In genomic region chr5:130919969-130920368, GRCm38 (mm10) we compare ENCODE assay signal across 23 mouse cellular contexts.
DNase-seq lines count a peak whose midpoint lies in the region; ATAC-seq and TF ChIP-seq lines count a peak whose summit lies in the region.
"Had no signal": no experiment of that assay in that cellular context is flagged by ENCODE, and none has a peak within 500 bp of the region (broad histone marks: within the 10 kb centered on the region; RNA-seq: fewer than 3 reads in every experiment).

No protein-coding gene starts in this region.

- WGBS in kidney, postnatal 0 days: 94% methylated on average over 7 of the region's 7 CpGs
- WGBS in stomach, postnatal 0 days: 92% methylated on average over 7 of the region's 7 CpGs
- WGBS in forebrain, postnatal 0 days: 93% methylated on average over 7 of the region's 7 CpGs

- no peak for TF ChIP-seq EP300 in MEL (IDR thresholded peaks at IDR 0.05; ENCODE audit: low read depth in 1 of 2, low read length in 2 of 2)
- no peak for TF ChIP-seq EP300 in stomach, postnatal 0 days (optimal IDR thresholded peaks at IDR 0.05)

- no peak overlapping the region for H3K27ac ChIP-seq in kidney, postnatal 0 days
- no peak overlapping the region for H3K27ac ChIP-seq in MEL (ENCODE audit: control insufficient read depth, low read depth, low read length)
- no peak overlapping the region for H3K27ac ChIP-seq in stomach, postnatal 0 days (replicated peaks)
- no peak overlapping the region for H3K27ac ChIP-seq in forebrain, postnatal 0 days (ENCODE audit: low read depth, low read length)
- H3K27ac ChIP-seq: embryonic facial prominence, embryonic 12.5 days; forebrain, embryonic 15.5 days; heart, adult 2 months; hindbrain, embryonic 10.5 days; hindbrain, embryonic 14.5 days; intestine, embryonic 15.5 days had no signal

- no peak overlapping the region for H3K9ac ChIP-seq in kidney, postnatal 0 days (ENCODE audit: low read depth, low read length)
- no peak overlapping the region for H3K9ac ChIP-seq in MEL (ENCODE audit: control insufficient read depth, low read depth, low read length, poor library complexity, severe bottlenecking)
- no peak overlapping the region for H3K9ac ChIP-seq in stomach, postnatal 0 days (ENCODE audit: low read length)
- no peak overlapping the region for H3K9ac ChIP-seq in forebrain, postnatal 0 days
- H3K9ac ChIP-seq: embryonic facial prominence, embryonic 12.5 days; forebrain, embryonic 15.5 days; heart, embryonic 12.5 days; hindbrain, embryonic 14.5 days; intestine, embryonic 15.5 days had no signal

- H3K9me3 ChIP-seq in kidney, postnatal 0 days (replicated peaks; ENCODE audit: low read length): no peaks in the 10 kb centered on the region
- H3K9me3 ChIP-seq in E14TG2a.4 (ENCODE audit: low read length): no peaks in the 10 kb centered on the region
- no peaks in the 10 kb centered on the region for H3K9me3 ChIP-seq in MEL (replicated peaks; ENCODE audit: insufficient read depth, low read length)
- H3K9me3 ChIP-seq in stomach, postnatal 0 days (ENCODE audit: control insufficient read depth, low read length): no peaks in the 10 kb centered on the region
- no peaks in the 10 kb centered on the region for H3K9me3 ChIP-seq in forebrain, postnatal 0 days (ENCODE audit: low read length)
- H3K9me3 ChIP-seq: embryonic facial prominence, embryonic 12.5 days; forebrain, embryonic 15.5 days; heart, embryonic 12.5 days; hindbrain, embryonic 10.5 days; intestine, embryonic 15.5 days had no signal

- H3K4me3 ChIP-seq in kidney, postnatal 0 days (replicated peaks; ENCODE audit: low read depth, low read length): no peak overlapping the region
- no peak overlapping the region for H3K4me3 ChIP-seq in E14TG2a.4 (replicated peaks; ENCODE audit: low read length)
- no peak overlapping the region for H3K4me3 ChIP-seq in MEL (ENCODE audit: control insufficient read depth in 1 of 2, insufficient read depth in 1 of 2, low read depth in 2 of 2, low read length in 2 of 2)
- H3K4me3 ChIP-seq in stomach, postnatal 0 days (ENCODE audit: low read depth, low read length): no peak overlapping the region
- H3K4me3 ChIP-seq in forebrain, postnatal 0 days (ENCODE audit: low read depth, low read length): no peak overlapping the region
- H3K4me3 ChIP-seq: embryonic facial prominence, embryonic 12.5 days; forebrain, embryonic 15.5 days; heart, adult 2 months; heart, embryonic 12.5 days; hindbrain, embryonic 10.5 days; intestine, embryonic 15.5 days had no signal

- no peaks in the 10 kb centered on the region for H3K79me2 ChIP-seq in MEL (ENCODE audit: control insufficient read depth, insufficient read depth, low read length, poor library complexity)

- no peak for DNase-seq in kidney, postnatal 0 days (ENCODE audit: low spot score)
- no peak for DNase-seq in kidney, adult 18-20 months
- DNase-seq in MEL (ENCODE audit: low read depth, low spot score): peak; percentile 2
- no peak for DNase-seq in stomach, postnatal 0 days (ENCODE audit: low spot score)
- no peak for DNase-seq in Muller cell, postnatal 12 days (ENCODE audit: inconsistent ontology term)
- no peak for DNase-seq in forebrain, postnatal 0 days
- DNase-seq: adrenal gland, postnatal 10 days; B cell, adult 2 months; cerebellum, adult 11 months; cerebellum, adult 8-10 months; cerebellum, postnatal 25 days; gastrocnemius, postnatal 14 days; heart, adult 2 months had no signal

- TF ChIP-seq RAD21 in MEL (IDR thresholded peaks at IDR 0.05; ENCODE audit: low read depth, low read length): no peak

- H3K4me1 ChIP-seq in kidney, postnatal 0 days (replicated peaks; ENCODE audit: insufficient read depth, low read length): no peaks in the 10 kb centered on the region
- H3K4me1 ChIP-seq in E14TG2a.4 (replicated peaks; ENCODE audit: low read depth, low read length) (peaks cover 10% of the 10 kb centered on the region), MEL (ENCODE audit: control insufficient read depth in 1 of 2, insufficient read depth in 2 of 2, low read length in 2 of 2) (no peaks in the 10 kb centered on the region)
- H3K4me1 ChIP-seq in stomach, postnatal 0 days (replicated peaks; ENCODE audit: control insufficient read depth, insufficient read depth): no peaks in the 10 kb centered on the region
- H3K4me1 ChIP-seq in forebrain, postnatal 0 days (ENCODE audit: insufficient read depth): no peaks in the 10 kb centered on the region
- H3K4me1 ChIP-seq: intestine, embryonic 15.5 days had no signal

- no peak for TF ChIP-seq POLR2A in MEL (IDR thresholded peaks at IDR 0.05; ENCODE audit: control insufficient read depth in 1 of 2, insufficient read depth in 1 of 2, low read depth in 1 of 2, low read length in 2 of 2, poor library complexity in 1 of 2)

- no peaks in the 10 kb centered on the region for H3K36me3 ChIP-seq in kidney, postnatal 0 days (ENCODE audit: insufficient read depth, low read length)
- H3K36me3 ChIP-seq in E14TG2a.4 (ENCODE audit: insufficient read depth, low read length) (no peaks in the 10 kb centered on the region), MEL (ENCODE audit: control insufficient read depth in 1 of 2, insufficient read depth in 2 of 2, low read length in 2 of 2) (no peaks in the 10 kb centered on the region)
- no peaks in the 10 kb centered on the region for H3K36me3 ChIP-seq in stomach, postnatal 0 days (ENCODE audit: control insufficient read depth, insufficient read depth, low read length)
- H3K36me3 ChIP-seq in forebrain, postnatal 0 days (ENCODE audit: insufficient read depth): no peaks in the 10 kb centered on the region
- H3K36me3 ChIP-seq: embryonic facial prominence, embryonic 12.5 days; forebrain, embryonic 15.5 days; G1E; heart, embryonic 12.5 days; hindbrain, embryonic 10.5 days; intestine, embryonic 15.5 days had no signal

- peak; percentile 6; the same call in 1 of the 2 replicates for TF ChIP-seq CTCF in kidney, postnatal 0 days (IDR thresholded peaks at IDR 0.05; ENCODE audit: low read depth)
- TF ChIP-seq CTCF in E14TG2a.4 (conservative IDR thresholded peaks at IDR 0.05; ENCODE audit: low read length) (peak; percentile 71), MEL (IDR thresholded peaks at IDR 0.05 in 2 of 3, conservative IDR thresholded peaks at IDR 0.05 in 1 of 3; ENCODE audit: control insufficient read depth in 1 of 3, insufficient read depth in 1 of 3, low read depth in 2 of 3, low read length in 3 of 3, poor library complexity in 1 of 3, severe bottlenecking in 1 of 3) (no peak)
- TF ChIP-seq CTCF in stomach, postnatal 0 days (IDR thresholded peaks at IDR 0.05; ENCODE audit: low read depth): 0 out of 2 replicates have a peak, but pooled peaks have one; percentile 3
- TF ChIP-seq CTCF in forebrain, postnatal 0 days (IDR thresholded peaks at IDR 0.05; ENCODE audit: low read depth): no peak

- H3K4me2 ChIP-seq in kidney, postnatal 0 days (ENCODE audit: low read length): no peak overlapping the region
- H3K4me2 ChIP-seq in stomach, postnatal 0 days (replicated peaks; ENCODE audit: low read depth): no peak overlapping the region
- H3K4me2 ChIP-seq in forebrain, postnatal 0 days (ENCODE audit: low read depth): no peak overlapping the region
- H3K4me2 ChIP-seq: embryonic facial prominence, embryonic 12.5 days; forebrain, embryonic 15.5 days; heart, embryonic 12.5 days; hindbrain, embryonic 14.5 days; intestine, embryonic 15.5 days had no signal

- H3K27me3 ChIP-seq in kidney, postnatal 0 days (ENCODE audit: insufficient read depth, low read length): no peaks in the 10 kb centered on the region
- H3K27me3 ChIP-seq in E14TG2a.4 (ENCODE audit: insufficient read depth, low read length) (no peaks in the 10 kb centered on the region), MEL (ENCODE audit: control insufficient read depth in 1 of 2, insufficient read depth in 2 of 2, low read length in 2 of 2) (no peaks in the 10 kb centered on the region)
- H3K27me3 ChIP-seq in stomach, postnatal 0 days (ENCODE audit: control insufficient read depth, insufficient read depth, low read length): no peaks in the 10 kb centered on the region
- H3K27me3 ChIP-seq in forebrain, postnatal 0 days (ENCODE audit: insufficient read depth, low read length): no peaks in the 10 kb centered on the region
- H3K27me3 ChIP-seq: embryonic facial prominence, embryonic 12.5 days; forebrain, embryonic 15.5 days; heart, embryonic 12.5 days; intestine, embryonic 15.5 days; Patski had no signal

- ATAC-seq in kidney, postnatal 0 days (replicated peaks; ENCODE audit: low FRiP score, low read depth): no peak
- ATAC-seq in stomach, postnatal 0 days (ENCODE audit: low FRiP score, low TSS enrichment): no peak
- ATAC-seq in forebrain, postnatal 0 days: no peak
- ATAC-seq: CD4-positive, CD25-positive, alpha-beta regulatory T cell, adult 4 months; forebrain, embryonic 15.5 days; intestine, embryonic 15.5 days; Patski had no signal

TF ChIP-seq in MEL, 35 proteins besides CTCF, POLR2A, EP300 and RAD21:
- TF ChIP-seq MXI1 (IDR thresholded peaks at IDR 0.05; ENCODE audit: low read depth, low read length): no peak
- TF ChIP-seq CHD1 (IDR thresholded peaks at IDR 0.05; ENCODE audit: low read depth, low read length): no peak
- no peak for TF ChIP-seq MAFK (IDR thresholded peaks at IDR 0.05; ENCODE audit: borderline replicate concordance, low read depth, low read length)
- no peak for TF ChIP-seq ZC3H11A (IDR thresholded peaks at IDR 0.05; ENCODE audit: low read depth, low read length)
- no peak for TF ChIP-seq KAT2A (conservative IDR thresholded peaks at IDR 0.05; ENCODE audit: low read depth, low read length)
- no peak for TF ChIP-seq HCFC1 (IDR thresholded peaks at IDR 0.05; ENCODE audit: low read depth, low read length)

Comparison
In these comparisons a context has a peak if more than half of its experiments do, and no peak if none do; other contexts are left out.
1. CTCF ChIP-seq: peak in kidney, postnatal 0 days (single experiment), E14TG2a.4 (single experiment) and stomach, postnatal 0 days (single experiment); none in MEL (0 of 3) and forebrain, postnatal 0 days (single experiment).